In genomic region chr3:97835888-97836287, GRCm38 (mm10) we compare ENCODE assay signal across 18 mouse cellular contexts. TPM values are rescaled to one million over a fixed set of nuclear protein-coding genes. Genes with fewer than 3 reads are reported as not detected.
DNase-seq lines count a peak whose midpoint lies in the region; TF ChIP-seq lines count a peak whose summit lies in the region.
"Had no signal": no experiment of that assay in that cellular context is flagged by ENCODE, and none has a peak within 500 bp of the region (broad histone marks: within the 10 kb centered on the region; RNA-seq: fewer than 3 reads in every experiment).

No protein-coding gene starts in this region.

- no peak overlapping the region for H3ac ChIP-seq in myocyte (ENCODE audit: control insufficient read depth, insufficient read length)

- H3K4me2 ChIP-seq in myocyte (ENCODE audit: low read depth) = peak overlapping the region; percentile 83
- H3K4me2 ChIP-seq: embryonic facial prominence, embryonic 13.5 days; heart, embryonic 13.5 days; hindbrain, embryonic 13.5 days had no signal

- intact Hi-C loops in gastrocnemius, postnatal 14 days (cut with DNase I; ENCODE audit: low total_unique reads) = loop anchor here (5.0 kb wide), 1 partner anchor 36 kb away; no protein-coding TSS in a partner anchor

- DNase-seq in gastrocnemius, postnatal 14 days = peak; percentile 23
- DNase-seq in gastrocnemius, postnatal 4 days (ENCODE audit: low spot score in 2 of 2) = no peak
- DNase-seq in 3134 (ENCODE audit: extremely low read depth, insufficient read length, low spot score) (peak; percentile 32), NIH3T3 (ENCODE audit: low read depth) (peak; percentile 88)
- no peak for DNase-seq in kidney, postnatal 14 days
- DNase-seq in retina, postnatal 1 day = no peak
- DNase-seq: adrenal gland, postnatal 14 days; cerebellum, adult 11-12 months; cerebellum, adult 9-10 months; cerebellum, postnatal 25 days; gastrocnemius, postnatal 10 days; heart, postnatal 4 days had no signal

- H3K4me3 ChIP-seq in myocyte = no peak overlapping the region
- H3K4me3 ChIP-seq: embryonic facial prominence, embryonic 13.5 days; forebrain, embryonic 10.5 days; heart, embryonic 13.5 days; hindbrain, embryonic 13.5 days had no signal

- no peaks in the 10 kb centered on the region for H3K27me3 ChIP-seq in myocyte (ENCODE audit: control insufficient read depth, insufficient read depth, insufficient read length)
- H3K27me3 ChIP-seq: embryonic facial prominence, embryonic 13.5 days; heart, embryonic 13.5 days; hindbrain, embryonic 13.5 days had no signal

- peaks cover 6% of the 10 kb centered on the region for H3K36me3 ChIP-seq in myocyte (ENCODE audit: control insufficient read depth, insufficient read depth)
- H3K36me3 ChIP-seq: embryonic facial prominence, embryonic 13.5 days; forebrain, embryonic 10.5 days; G1E had no signal

- no peaks in the 10 kb centered on the region for H3K79me2 ChIP-seq in myocyte (ENCODE audit: control insufficient read depth, insufficient read depth)

- TF ChIP-seq POLR2A in myocyte (IDR thresholded peaks at IDR 0.05; ENCODE audit: insufficient read length, low read depth) = no peak

TF ChIP-seq in myocyte, 11 proteins besides CTCF, POLR2A, EP300 and RAD21:
- TF ChIP-seq CEBPB (IDR thresholded peaks at IDR 0.05; ENCODE audit: insufficient read depth, poor library complexity, severe bottlenecking) (no peak), SRF (IDR thresholded peaks at IDR 0.05; ENCODE audit: control insufficient read depth, insufficient read length, low read depth) (no peak), E2F4 (IDR thresholded peaks at IDR 0.05; ENCODE audit: insufficient read depth) (no peak), MYOG (IDR thresholded peaks at IDR 0.05; ENCODE audit: control insufficient read depth in 1 of 3, insufficient read depth in 1 of 3, insufficient read length in 2 of 3, low read depth in 2 of 3) (no peak), MAX (IDR thresholded peaks at IDR 0.05; ENCODE audit: low read depth) (no peak), TCF3 (IDR thresholded peaks at IDR 0.05; ENCODE audit: insufficient read length, low read depth) (no peak)

RNA-seq across cellular contexts. Expression of gene Pde4dip, which starts 52.6 kb away (rescaled TPM):
- total RNA-seq in gastrocnemius, postnatal 14 days (2021) = 1,000 to 10,000 TPM; 1,779 to 1,961 TPM
- total RNA-seq in gastrocnemius, postnatal 4 days (2021) = 1,000 to 10,000 TPM; 1,016 to 1,021 TPM
- 134 TPM for polyA plus RNA-seq in myocyte (2012; fragmentation: generic; extraction: Trizol)

Comparison
In these comparisons a context has a peak if more than half of its experiments do, and no peak if none do; other contexts are left out.
1. DNase-seq: peak in gastrocnemius, postnatal 14 days (single experiment), 3134 (single experiment) and NIH3T3 (single experiment); none in gastrocnemius, postnatal 4 days (0 of 2), kidney, postnatal 14 days (single experiment) and retina, postnatal 1 day (single experiment).